ENCODE assay signal across 25 mouse cellular contexts in genomic region chr8:44576993-44577392, GRCm38 (mm10).
DNase-seq lines count a peak whose midpoint lies in the region; ATAC-seq and TF ChIP-seq lines count a peak whose summit lies in the region.
"Had no signal": no experiment of that assay in that cellular context is flagged by ENCODE, and none has a peak within 500 bp of the region (broad histone marks: within the 10 kb centered on the region; RNA-seq: fewer than 3 reads in every experiment).

No protein-coding gene starts in this region.

- 55% methylated on average over 5 of the region's 5 CpGs for WGBS in midbrain, postnatal 0 days
- WGBS in midbrain, embryonic 14.5 days, result 65% methylated on average over 5 of the region's 5 CpGs

- no peak overlapping the region for H3K9ac ChIP-seq in midbrain, postnatal 0 days (replicated peaks; ENCODE audit: low read length, poor library complexity, severe bottlenecking)
- H3K9ac ChIP-seq in midbrain, embryonic 14.5 days (replicated peaks; ENCODE audit: low read length), result no peak overlapping the region
- H3K9ac ChIP-seq: embryonic facial prominence, embryonic 13.5 days; forebrain, embryonic 12.5 days; heart, embryonic 15.5 days had no signal

- no peak overlapping the region for H3K4me2 ChIP-seq in midbrain, postnatal 0 days (ENCODE audit: low read depth, low read length, poor library complexity, severe bottlenecking)
- H3K4me2 ChIP-seq in midbrain, embryonic 14.5 days (ENCODE audit: low read length), result no peak overlapping the region
- H3K4me2 ChIP-seq: embryonic facial prominence, embryonic 13.5 days; forebrain, embryonic 12.5 days; heart, embryonic 11.5 days; heart, embryonic 15.5 days had no signal

- peak; percentile 27 for DNase-seq in embryo, embryonic 10 days (ENCODE audit: low spot score)
- DNase-seq in embryo, embryonic 9.5 days (ENCODE audit: extremely low spot score), result no peak
- peak; percentile 11 for DNase-seq in midbrain, postnatal 0 days (ENCODE audit: low spot score)
- no peak for DNase-seq in midbrain, embryonic 14.5 days
- peak; percentile 20 for DNase-seq in mesoderm, embryonic 11.5 days (ENCODE audit: low read depth, low spot score)
- DNase-seq in ovary, adult 18-20 months (ENCODE audit: low spot score), result no peak
- no peak for DNase-seq in cerebellum, postnatal 36 days
- DNase-seq: adrenal gland, adult 8-10 months; adrenal gland, postnatal 36 days; B cell, adult 2 months; cerebellum, adult 11 months; cerebellum, adult 9-10 months; cerebellum, postnatal 25 days; gastrocnemius, postnatal 14 days; heart, adult 2 months; heart, postnatal 14 days had no signal

- TF ChIP-seq CTCF in midbrain, postnatal 0 days (IDR thresholded peaks at IDR 0.05), result no peak

- no peak overlapping the region for H3K27ac ChIP-seq in midbrain, postnatal 0 days (ENCODE audit: low read depth, low read length)
- no peak overlapping the region for H3K27ac ChIP-seq in midbrain, embryonic 14.5 days (replicated peaks; ENCODE audit: low read depth, low read length)
- H3K27ac ChIP-seq: embryonic facial prominence, embryonic 13.5 days; forebrain, embryonic 12.5 days; heart, adult 2 months; heart, embryonic 15.5 days had no signal

- no peaks in the 10 kb centered on the region for H3K27me3 ChIP-seq in midbrain, postnatal 0 days (ENCODE audit: insufficient read depth, low read length)
- H3K27me3 ChIP-seq in midbrain, embryonic 14.5 days (ENCODE audit: control insufficient read depth, insufficient read depth, low read length), result no peaks in the 10 kb centered on the region
- H3K27me3 ChIP-seq: embryonic facial prominence, embryonic 13.5 days; forebrain, embryonic 12.5 days; heart, embryonic 15.5 days had no signal

- no peak overlapping the region for H3K4me3 ChIP-seq in midbrain, postnatal 0 days (ENCODE audit: low read depth, low read length)
- H3K4me3 ChIP-seq in midbrain, embryonic 14.5 days (replicated peaks; ENCODE audit: low read depth, low read length), result no peak overlapping the region
- H3K4me3 ChIP-seq: embryonic facial prominence, embryonic 13.5 days; forebrain, embryonic 12.5 days; heart, adult 2 months; heart, embryonic 15.5 days had no signal

- no peaks in the 10 kb centered on the region for H3K36me3 ChIP-seq in midbrain, postnatal 0 days (ENCODE audit: insufficient read depth, low read length)
- H3K36me3 ChIP-seq in midbrain, embryonic 14.5 days (ENCODE audit: control insufficient read depth, insufficient read depth, low read length), result no peaks in the 10 kb centered on the region
- H3K36me3 ChIP-seq: embryonic facial prominence, embryonic 13.5 days; forebrain, embryonic 12.5 days; G1E; heart, embryonic 15.5 days had no signal

- no peaks in the 10 kb centered on the region for H3K4me1 ChIP-seq in midbrain, postnatal 0 days (ENCODE audit: insufficient read depth, low read length)
- H3K4me1 ChIP-seq in midbrain, embryonic 14.5 days (ENCODE audit: control insufficient read depth, insufficient read depth, low read length), result no peaks in the 10 kb centered on the region
- H3K4me1 ChIP-seq: embryonic facial prominence, embryonic 13.5 days; heart, embryonic 15.5 days had no signal

- H3K9me3 ChIP-seq in midbrain, postnatal 0 days (ENCODE audit: low read length), result no peaks in the 10 kb centered on the region
- H3K9me3 ChIP-seq in midbrain, embryonic 14.5 days (ENCODE audit: control insufficient read depth, low read length), result no peaks in the 10 kb centered on the region
- H3K9me3 ChIP-seq: embryonic facial prominence, embryonic 13.5 days; forebrain, embryonic 12.5 days; heart, embryonic 15.5 days had no signal

- no peak for ATAC-seq in midbrain, postnatal 0 days (ENCODE audit: low FRiP score)
- no peak for ATAC-seq in midbrain, embryonic 14.5 days (ENCODE audit: low FRiP score, low TSS enrichment)
- ATAC-seq: CD4-positive, CD25-positive, alpha-beta regulatory T cell, adult 4 months; forebrain, embryonic 16.5 days; inflammation-experienced regulatory T-cells, adult 6 months; intestine, postnatal 0 days had no signal

Comparison
In these comparisons a context has a peak if more than half of its experiments do, and no peak if none do; other contexts are left out.
1. DNase-seq: peak in embryo, embryonic 10 days (single experiment), midbrain, postnatal 0 days (single experiment) and mesoderm, embryonic 11.5 days (single experiment); none in embryo, embryonic 9.5 days (single experiment), midbrain, embryonic 14.5 days (single experiment), ovary, adult 18-20 months (single experiment) and cerebellum, postnatal 36 days (0 of 2).